Mouse (Mus musculus): ENCODE data around the gene Adam12. TPM values are rescaled to one million over a fixed set of nuclear protein-coding genes. Genes with fewer than 3 reads are reported as not detected.

The Adam12 gene
- polyA plus RNA-seq (2015; fragmentation: Nextera tagmentation; extraction: Ambion mirVana), result 2.8 and 5.4 TPM in 2 replicates

DNA sequence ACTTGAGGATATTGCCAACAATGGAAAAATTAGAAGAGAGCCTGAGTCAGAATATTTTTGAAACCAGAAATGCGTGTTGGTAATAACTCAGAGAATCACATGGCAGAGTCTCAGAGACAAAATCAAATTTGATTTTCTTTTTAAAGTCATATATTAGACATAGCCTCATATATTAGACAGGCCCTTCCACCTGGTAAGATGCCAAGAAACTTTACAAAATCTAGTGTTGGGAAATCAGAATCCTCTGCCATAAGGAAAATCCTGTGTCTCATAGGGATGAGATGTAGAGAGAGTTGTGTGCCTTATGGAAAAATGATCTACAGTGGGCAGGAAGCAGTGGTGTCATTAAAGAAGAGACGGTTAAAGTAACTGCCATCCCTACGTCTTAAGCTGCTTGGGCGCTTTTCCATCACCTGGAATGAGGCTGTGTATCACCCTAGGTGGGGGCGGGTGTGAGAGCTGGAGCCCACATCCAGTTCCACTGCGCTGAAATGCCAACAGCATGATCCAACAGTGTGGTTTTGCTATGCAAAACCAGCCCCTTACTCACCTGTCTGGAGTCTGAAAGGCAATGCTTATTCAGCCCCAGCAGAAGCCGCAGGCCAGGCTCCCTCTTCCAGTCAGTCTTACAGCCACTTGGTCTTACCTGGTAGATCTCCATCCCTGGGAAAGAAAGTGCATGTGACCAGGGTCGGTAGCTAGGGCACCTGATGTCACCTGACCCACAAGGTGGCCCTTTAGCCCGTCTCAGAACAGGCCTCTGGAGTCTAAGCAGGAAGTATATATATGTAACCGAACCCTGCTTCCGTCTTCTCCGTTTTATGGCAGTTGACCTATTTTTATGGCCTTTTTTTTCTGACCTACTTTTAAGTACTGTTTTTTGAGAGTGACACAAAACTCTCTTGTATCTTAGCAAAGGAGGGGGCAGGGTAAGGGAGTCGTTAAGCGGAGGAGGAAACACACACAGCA lies at the start of gene Adam12:
TSS of gene Adam12 (minus strand) at position 769 of the 969 bp plus-strand sequence.
- no peak within 1 kb of the TSS for H3K27ac ChIP-seq
- no peak within 1 kb of the TSS for H3K4me3 ChIP-seq
- no peak within 1 kb of the TSS for H3K4me2 ChIP-seq
- no peaks in the 10 kb centered on the region for H3K9me3 ChIP-seq
- H3K9ac ChIP-seq, result no peak within 1 kb of the TSS
- ATAC-seq (replicated peaks), result no peak
- H3K36me3 ChIP-seq (replicated peaks), result no peaks in the 10 kb centered on the region
- 81% methylated on average over 14 of the region's 14 CpGs for WGBS
- peaks cover 5% of the 10 kb centered on the region for H3K4me1 ChIP-seq
- no peaks in the 10 kb centered on the region for H3K27me3 ChIP-seq (replicated peaks)

DNA sequence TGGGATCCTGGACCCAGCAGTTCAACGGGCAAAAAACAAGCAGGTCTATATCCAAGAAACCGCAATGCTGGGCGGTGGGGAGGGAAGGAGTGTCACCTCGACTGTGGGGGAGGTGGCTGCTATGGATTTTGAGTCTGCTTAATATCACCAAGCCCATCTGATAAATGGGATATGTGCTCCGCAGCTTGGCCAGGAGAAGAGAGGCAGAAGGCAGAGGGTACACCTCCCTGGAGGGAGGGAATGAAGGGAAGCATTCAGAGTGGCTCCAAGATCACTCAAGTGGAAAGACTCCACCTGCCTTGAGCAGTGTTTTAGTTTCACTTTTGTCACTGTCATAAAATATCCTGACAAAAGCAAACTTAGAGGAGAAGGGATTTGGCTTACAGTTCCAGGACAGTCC lies 41.0 kb upstream of the Adam12 start:
- Histone ChIP-seq H3K27ac (no peak overlapping the region), H3K9ac (no peak overlapping the region), H3K9me3 (no peaks in the 10 kb centered on the region), H3K4me3 (no peak overlapping the region), H3K27me3 (replicated peaks) (no peaks in the 10 kb centered on the region), H3K4me2 (no peak overlapping the region), H3K4me1 (no peaks in the 10 kb centered on the region), H3K36me3 (replicated peaks) (no peaks in the 10 kb centered on the region)
- 87% methylated on average over 5 of the region's 5 CpGs for WGBS
- ATAC-seq (replicated peaks), result no peak

- Histone ChIP-seq H3K27me3 (replicated peaks) (no peaks in the 10 kb centered on the region), H3K4me3 (no peak overlapping the region), H3K27ac (no peak overlapping the region), H3K36me3 (replicated peaks) (no peaks in the 10 kb centered on the region), H3K4me2 (no peak overlapping the region), H3K4me1 (no peaks in the 10 kb centered on the region), H3K9ac (no peak overlapping the region), H3K9me3 (no peaks in the 10 kb centered on the region)
- no peak for ATAC-seq (replicated peaks)
- whole genome bisulfite sequencing, result 72% methylated on average over 4 of the region's 4 CpGs
These were observed 40.5 kb upstream of the Adam12 start for GRCm38 (mm10) chr7:134272421-134272820.

DNA sequence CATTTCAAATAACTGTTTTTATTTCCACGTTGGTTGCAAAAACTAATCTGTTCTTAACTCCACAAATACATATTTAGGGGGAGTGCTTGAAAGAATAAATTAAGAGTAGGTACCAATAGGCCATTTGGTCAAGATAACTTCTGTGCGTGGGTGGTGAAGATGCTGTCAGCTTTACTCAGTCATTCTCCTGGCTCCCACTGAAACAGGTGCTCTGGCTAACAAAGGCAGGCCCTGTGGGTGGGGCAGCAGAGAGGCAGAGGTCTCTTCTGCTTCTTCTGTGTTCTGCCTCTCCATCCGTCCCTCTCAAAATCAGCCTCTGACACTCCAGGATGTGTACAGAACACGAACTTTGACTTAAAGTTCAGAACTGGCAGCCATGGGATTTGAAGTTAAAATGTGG lies 33.8 kb upstream of the Adam12 start:
- Histone ChIP-seq H3K27me3 (replicated peaks) (no peaks in the 10 kb centered on the region), H3K4me3 (no peak overlapping the region), H3K4me1 (no peaks in the 10 kb centered on the region), H3K9ac (no peak overlapping the region), H3K27ac (no peak overlapping the region), H3K36me3 (replicated peaks) (no peaks in the 10 kb centered on the region), H3K9me3 (no peaks in the 10 kb centered on the region), H3K4me2 (no peak overlapping the region)
- no peak for ATAC-seq (replicated peaks)
- 84% methylated on average over 4 of the region's 4 CpGs for WGBS

DNA sequence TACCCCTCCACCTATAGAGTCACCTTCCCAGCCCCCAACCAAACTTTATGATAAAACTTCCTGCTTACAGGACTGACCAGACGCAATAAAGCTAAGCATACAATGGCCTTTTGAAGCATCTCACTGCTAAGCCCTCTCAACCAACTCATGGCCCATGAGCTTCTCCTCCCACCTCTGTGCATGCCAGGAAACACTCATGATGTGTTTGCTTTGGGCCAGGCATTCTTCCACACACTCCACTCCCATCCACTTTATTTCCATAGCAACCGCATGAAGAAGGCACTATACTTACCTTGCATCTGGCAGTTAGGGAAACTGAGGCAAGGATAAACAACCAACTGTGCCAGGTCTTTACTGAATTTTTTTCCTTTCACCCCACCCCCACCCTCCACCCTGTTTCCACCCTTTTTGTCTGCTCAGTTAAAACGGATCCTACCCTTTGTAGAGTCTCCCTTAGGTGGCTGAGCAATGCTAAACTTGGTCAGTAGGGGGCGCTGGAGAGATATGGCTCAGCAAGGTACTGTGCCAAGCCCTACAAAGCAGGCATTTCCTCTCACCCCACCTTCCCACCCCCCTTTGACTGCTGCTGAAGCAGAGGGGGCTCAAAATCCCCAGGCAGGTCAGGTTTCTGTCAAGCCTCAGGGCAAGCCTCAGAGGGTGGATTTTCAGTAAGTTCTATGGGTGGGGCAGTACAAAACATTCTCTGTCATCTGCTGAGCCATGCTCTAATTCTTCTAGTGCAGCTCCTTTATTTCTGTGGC lies 31.4 kb upstream of the Adam12 start:
- no peaks in the 10 kb centered on the region for H3K36me3 ChIP-seq (replicated peaks)
- no peaks in the 10 kb centered on the region for H3K9me3 ChIP-seq
- 38% methylated on average over 4 of the region's 4 CpGs for WGBS
- no peak overlapping the region for H3K4me2 ChIP-seq
- ATAC-seq (replicated peaks), result no peak
- no peaks in the 10 kb centered on the region for H3K27me3 ChIP-seq (replicated peaks)
- H3K4me1 ChIP-seq, result no peaks in the 10 kb centered on the region
- no peak overlapping the region for H3K9ac ChIP-seq
- no peak overlapping the region for H3K27ac ChIP-seq
- H3K4me3 ChIP-seq, result no peak overlapping the region

GRCm38 (mm10) chr7:134261003-134261701 lies 29.2 kb upstream of the Adam12 start:
- H3K9ac ChIP-seq, result no peak overlapping the region
- no peak overlapping the region for H3K4me2 ChIP-seq
- H3K4me3 ChIP-seq, result no peak overlapping the region
- H3K36me3 ChIP-seq (replicated peaks), result no peaks in the 10 kb centered on the region
- WGBS, result 60% methylated on average over 4 of the region's 4 CpGs
- no peak for ATAC-seq (replicated peaks)
- H3K4me1 ChIP-seq, result no peaks in the 10 kb centered on the region
- H3K27me3 ChIP-seq (replicated peaks), result no peaks in the 10 kb centered on the region
- H3K9me3 ChIP-seq, result no peaks in the 10 kb centered on the region
- H3K27ac ChIP-seq, result no peak overlapping the region

GRCm38 (mm10) chr7:134250273-134250870 lies 18.4 kb upstream of the Adam12 start:
- H3K27ac ChIP-seq, result no peak overlapping the region
- H3K4me2 ChIP-seq, result no peak overlapping the region
- 0 out of 2 replicates have a peak, but pooled peaks cover 4% of the 10 kb centered on the region for H3K4me1 ChIP-seq
- H3K9ac ChIP-seq, result no peak overlapping the region
- no peaks in the 10 kb centered on the region for H3K27me3 ChIP-seq (replicated peaks)
- H3K9me3 ChIP-seq, result no peaks in the 10 kb centered on the region
- 90% methylated on average over 7 of the region's 7 CpGs for WGBS
- H3K4me3 ChIP-seq, result no peak overlapping the region
- ATAC-seq (replicated peaks), result no peak
- H3K36me3 ChIP-seq (replicated peaks), result no peaks in the 10 kb centered on the region

- Histone ChIP-seq H3K9me3 (no peaks in the 10 kb centered on the region), H3K27ac (no peak overlapping the region), H3K4me3 (no peak overlapping the region), H3K36me3 (replicated peaks) (no peaks in the 10 kb centered on the region), H3K4me1 (0 out of 2 replicates have a peak, but pooled peaks cover 4% of the 10 kb centered on the region), H3K27me3 (replicated peaks) (no peaks in the 10 kb centered on the region; the same call in 1 of the 2 replicates), H3K4me2 (no peak overlapping the region), H3K9ac (no peak overlapping the region)
- 96% methylated on average over 2 of the region's 2 CpGs for WGBS
- ATAC-seq (replicated peaks), result no peak
These were observed 16.1 kb upstream of the Adam12 start for GRCm38 (mm10) chr7:134248041-134248440.

DNA sequence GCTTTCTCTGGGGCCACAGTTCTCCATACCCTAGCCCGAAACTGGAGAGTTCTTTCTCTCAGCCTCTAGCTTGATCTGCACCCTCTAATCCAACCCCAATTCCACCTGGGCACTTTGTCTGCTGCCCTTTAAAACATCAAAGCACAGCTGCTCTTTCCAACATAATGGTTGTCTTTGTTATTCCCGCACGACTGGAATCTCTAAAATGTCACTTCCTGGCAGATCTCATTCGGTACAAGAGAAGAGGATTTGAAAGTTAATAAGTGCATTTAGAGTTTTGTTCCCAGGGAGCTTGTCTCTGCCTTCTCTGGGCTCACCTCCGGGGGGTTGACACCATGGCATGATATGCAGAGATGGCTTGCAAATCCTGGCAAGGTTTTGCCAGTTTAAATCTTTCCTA lies 14.7 kb upstream of the Adam12 start:
- H3K27me3 ChIP-seq (replicated peaks), result no peaks in the 10 kb centered on the region; the same call in 1 of the 2 replicates
- no peaks in the 10 kb centered on the region for H3K9me3 ChIP-seq
- no peak overlapping the region for H3K27ac ChIP-seq
- 0 out of 2 replicates have a peak, but pooled peaks cover 4% of the 10 kb centered on the region for H3K4me1 ChIP-seq
- 23% methylated on average over 5 of the region's 5 CpGs for WGBS
- H3K4me3 ChIP-seq, result no peak overlapping the region
- no peak for ATAC-seq (replicated peaks)
- H3K9ac ChIP-seq, result no peak overlapping the region
- no peaks in the 10 kb centered on the region for H3K36me3 ChIP-seq (replicated peaks)
- H3K4me2 ChIP-seq, result no peak overlapping the region

DNA sequence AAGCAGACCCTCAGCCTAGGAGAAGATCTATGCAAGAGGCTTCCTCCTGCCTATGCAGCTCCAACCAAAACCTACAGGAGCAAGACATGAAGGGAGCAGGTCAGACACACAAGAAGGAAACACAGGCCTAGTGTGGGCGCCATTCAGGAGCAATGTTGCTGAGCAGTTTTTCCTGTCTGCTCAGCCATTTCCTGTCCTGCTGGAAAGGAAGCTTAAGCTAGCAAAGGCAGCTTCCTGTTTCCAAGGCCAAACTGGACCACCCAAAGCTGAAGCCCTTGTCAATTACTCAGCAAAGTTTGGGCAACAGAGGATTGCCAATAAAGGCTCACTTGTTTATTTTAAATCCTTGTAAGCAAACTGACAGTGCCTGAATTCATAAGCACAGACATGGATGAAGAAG lies 10.8 kb upstream of the Adam12 start:
- WGBS, result 91% methylated on average over 1 of the region's 1 CpGs
- Histone ChIP-seq H3K9me3 (no peaks in the 10 kb centered on the region), H3K4me1 (0 out of 2 replicates have a peak, but pooled peaks cover 4% of the 10 kb centered on the region), H3K36me3 (replicated peaks) (no peaks in the 10 kb centered on the region), H3K9ac (no peak overlapping the region), H3K27me3 (replicated peaks) (no peaks in the 10 kb centered on the region; the same call in 1 of the 2 replicates), H3K4me3 (no peak overlapping the region), H3K4me2 (no peak overlapping the region), H3K27ac (no peak overlapping the region)
- no peak for ATAC-seq (replicated peaks)

DNA sequence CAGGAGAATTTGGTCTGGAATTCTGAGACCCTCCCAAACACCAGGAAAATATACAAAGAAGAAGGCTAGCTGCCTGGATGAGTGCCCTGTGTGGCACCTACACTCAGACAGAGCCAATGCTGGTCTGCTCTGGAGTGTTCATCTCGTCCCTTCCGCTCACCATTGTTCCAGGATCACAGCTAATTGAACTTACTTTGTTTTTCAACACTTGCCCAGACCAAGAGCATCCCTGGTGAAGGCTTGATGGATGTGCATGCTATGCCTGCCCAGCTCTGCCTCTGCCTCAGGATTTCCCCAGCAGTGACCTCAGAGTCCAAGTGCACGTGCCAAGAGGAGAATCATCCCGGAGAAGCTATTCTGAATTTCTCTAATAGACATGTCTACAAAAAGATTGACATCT lies 9.3 kb upstream of the Adam12 start:
- 85% methylated on average over 4 of the region's 4 CpGs for WGBS
- no peak overlapping the region for H3K27ac ChIP-seq
- H3K4me2 ChIP-seq, result no peak overlapping the region
- H3K4me1 ChIP-seq, result no peaks in the 10 kb centered on the region
- H3K9me3 ChIP-seq, result no peaks in the 10 kb centered on the region
- H3K27me3 ChIP-seq (replicated peaks), result no peaks in the 10 kb centered on the region; the same call in 1 of the 2 replicates
- H3K4me3 ChIP-seq, result no peak overlapping the region
- H3K36me3 ChIP-seq (replicated peaks), result no peaks in the 10 kb centered on the region
- H3K9ac ChIP-seq, result no peak overlapping the region
- ATAC-seq (replicated peaks), result no peak

Data from midbrain, embryonic 15.5 days (tissue).